Mouse (Mus musculus) embryonic facial prominence, embryonic 14.5 days (tissue): ENCODE measurements around the gene Plscr5. TPM values are rescaled to one million over a fixed set of nuclear protein-coding genes. Genes with fewer than 3 reads are reported as not detected.

Experiments
- ATAC-seq: fragments of 200-750 bp; cut with Nextera tagmentation; 2 replicates; pipeline ENCODE4 v1.8.0; 2017; ENCODE audit warnings: low read depth, moderate number of reproducible peaks, moderate TSS enrichment
- DNase-seq: peaks from one replicate; pipeline ENCODE4 v3.0.0-alpha.2; 2015; ENCODE audit warnings: low spot score
- H3K27ac ChIP-seq: fragments of 300-500 bp; sonication (generic); replicated peaks from 2 replicates; pipeline ENCODE4 v1.5.1; 2014; ENCODE audit warnings: low read depth, mild to moderate bottlenecking, low read length, moderate library complexity
- H3K27me3 ChIP-seq: fragments of 300-500 bp; sonication (generic); replicated peaks from 2 replicates; pipeline ENCODE4 v1.6.1; 2014; ENCODE audit warnings: low read length; ENCODE audit not compliant: control insufficient read depth, insufficient read depth
- H3K36me3 ChIP-seq: fragments of 300-500 bp; sonication (generic); 2 replicates; pipeline ENCODE4 v1.6.1; 2014; ENCODE audit warnings: low read length, mixed read lengths; ENCODE audit not compliant: control insufficient read depth, insufficient read depth
- H3K4me1 ChIP-seq: fragments of 300-500 bp; sonication (generic); 2 replicates; pipeline ENCODE4 v1.6.1; 2014; ENCODE audit warnings: antibody characterized with exemption, low read length; ENCODE audit not compliant: control insufficient read depth, insufficient read depth
- H3K4me2 ChIP-seq: fragments of 300-500 bp; sonication (generic); 2 replicates; pipeline ENCODE4 v1.6.1; 2014; ENCODE audit warnings: low read depth, mild to moderate bottlenecking, low read length, moderate library complexity, mixed read lengths
- H3K4me3 ChIP-seq: fragments of 300-500 bp; sonication (generic); 2 replicates; pipeline ENCODE4 v1.5.1; 2014; ENCODE audit warnings: low read depth, mild to moderate bottlenecking, low read length
- H3K9ac ChIP-seq: fragments of 300-500 bp; sonication (generic); 2 replicates; pipeline ENCODE4 v1.6.1; 2014; ENCODE audit warnings: low read depth, mild to moderate bottlenecking, low read length, moderate library complexity, mixed read lengths
- H3K9me3 ChIP-seq: fragments of 300-500 bp; sonication (generic); 2 replicates; pipeline ENCODE4 v1.6.1; 2016; ENCODE audit warnings: low read length; ENCODE audit not compliant: control insufficient read depth
- WGBS: fragments of 180-500 bp; shearing (Covaris S2); extraction: QIAGEN DNeasy Blood & Tissue Kit; methylation state at CpG from one replicate; pipeline ENCODE4 v1.1.7; 2014; 5-methylcytosine and 5-hydroxymethylcytosine counted together
- polyA plus RNA-seq: library from polyadenylated mRNA; unstranded; fragments of >200 nt; fragmentation: Nextera tagmentation; extraction: Ambion mirVana; gene quantifications from 2 replicates; pipeline ENCODE4 v1.2.1, GENCODE M21; 2014

The Plscr5 gene
- polyA plus RNA-seq, 1 experiment from 2014 or later, result not detected

- no peak overlapping the region for H3K27ac ChIP-seq
- H3K4me3 ChIP-seq, result no peak overlapping the region
- no peaks in the 10 kb centered on the region for H3K9me3 ChIP-seq
- DNase-seq (peak; percentile 8), ATAC-seq (no peak)
- no peaks in the 10 kb centered on the region for H3K36me3 ChIP-seq
- no peaks in the 10 kb centered on the region for H3K27me3 ChIP-seq
- no peak overlapping the region for H3K9ac ChIP-seq
- WGBS, result 64% methylated on average over 5 of the region's 5 CpGs
- no peaks in the 10 kb centered on the region for H3K4me1 ChIP-seq
- no peak overlapping the region for H3K4me2 ChIP-seq
Measured at GRCm38 (mm10) chr9:92199564-92199963, 6.8 kb downstream of the Plscr5 start.

GRCm38 (mm10) chr9:92204397-92204796, 11.7 kb downstream of the Plscr5 start:
- no peak overlapping the region for H3K4me3 ChIP-seq
- DNase-seq (no peak), ATAC-seq (no peak)
- H3K4me2 ChIP-seq, result no peak overlapping the region
- 20% methylated on average over 2 of the region's 2 CpGs for WGBS
- H3K27me3 ChIP-seq, result no peaks in the 10 kb centered on the region
- no peaks in the 10 kb centered on the region for H3K9me3 ChIP-seq
- no peak overlapping the region for H3K9ac ChIP-seq
- no peaks in the 10 kb centered on the region for H3K36me3 ChIP-seq
- H3K4me1 ChIP-seq, result no peaks in the 10 kb centered on the region
- no peak overlapping the region for H3K27ac ChIP-seq

GRCm38 (mm10) chr9:92207307-92207706, 14.6 kb downstream of the Plscr5 start:
- H3K4me1 ChIP-seq, result no peaks in the 10 kb centered on the region
- H3K9ac ChIP-seq, result no peak overlapping the region
- H3K27me3 ChIP-seq, result no peaks in the 10 kb centered on the region
- H3K9me3 ChIP-seq, result no peaks in the 10 kb centered on the region
- 35% methylated on average over 4 of the region's 4 CpGs for WGBS
- H3K36me3 ChIP-seq, result no peaks in the 10 kb centered on the region
- H3K4me2 ChIP-seq, result no peak overlapping the region
- H3K27ac ChIP-seq, result no peak overlapping the region
- no peak overlapping the region for H3K4me3 ChIP-seq
- ATAC-seq (no peak), DNase-seq (peak; percentile 73)

GRCm38 (mm10) chr9:92207757-92208156, 15.0 kb downstream of the Plscr5 start:
- no peaks in the 10 kb centered on the region for H3K27me3 ChIP-seq
- DNase-seq, result no peak
- no peak overlapping the region for H3K4me2 ChIP-seq
- H3K27ac ChIP-seq, result no peak overlapping the region
- H3K9ac ChIP-seq, result no peak overlapping the region
- H3K4me3 ChIP-seq, result no peak overlapping the region
- no peaks in the 10 kb centered on the region for H3K4me1 ChIP-seq
- H3K9me3 ChIP-seq, result no peaks in the 10 kb centered on the region
- no peaks in the 10 kb centered on the region for H3K36me3 ChIP-seq
- 78% methylated on average over 8 of the region's 8 CpGs for WGBS
- ATAC-seq, result no peak

- DNase-seq, result no peak
- Histone ChIP-seq H3K4me2 (no peak overlapping the region), H3K9ac (no peak overlapping the region), H3K36me3 (no peaks in the 10 kb centered on the region), H3K9me3 (no peaks in the 10 kb centered on the region), H3K27ac (no peak overlapping the region), H3K4me1 (no peaks in the 10 kb centered on the region), H3K4me3 (no peak overlapping the region), H3K27me3 (no peaks in the 10 kb centered on the region)
- 75% methylated on average over 3 of the region's 3 CpGs for WGBS
- ATAC-seq, result no peak
Measured at GRCm38 (mm10) chr9:92209850-92210249, 17.1 kb downstream of the Plscr5 start.

GRCm38 (mm10) chr9:92210386-92210967, 17.7 kb downstream of the Plscr5 start:
- WGBS, result 69% methylated on average over 7 of the region's 7 CpGs
- H3K27me3 ChIP-seq, result no peaks in the 10 kb centered on the region
- no peak for ATAC-seq

GRCm38 (mm10) chr9:92211048-92211447, 18.3 kb downstream of the Plscr5 start:
- no peak overlapping the region for H3K4me3 ChIP-seq
- DNase-seq (no peak), ATAC-seq (no peak)
- no peaks in the 10 kb centered on the region for H3K36me3 ChIP-seq
- WGBS, result 56% methylated on average over 3 of the region's 3 CpGs
- H3K27ac ChIP-seq, result no peak overlapping the region
- H3K4me1 ChIP-seq, result no peaks in the 10 kb centered on the region
- H3K9ac ChIP-seq, result no peak overlapping the region
- no peaks in the 10 kb centered on the region for H3K27me3 ChIP-seq
- no peak overlapping the region for H3K4me2 ChIP-seq
- no peaks in the 10 kb centered on the region for H3K9me3 ChIP-seq

More at GRCm38 (mm10) chr9:92210386-92210967, 17.7 kb downstream of the Plscr5 start:
- H3K4me3 ChIP-seq, result no peak overlapping the region
- no peak overlapping the region for H3K9ac ChIP-seq
- no peaks in the 10 kb centered on the region for H3K9me3 ChIP-seq
- peak; percentile 4 for DNase-seq
- no peaks in the 10 kb centered on the region for H3K4me1 ChIP-seq
- no peak overlapping the region for H3K4me2 ChIP-seq
- H3K27ac ChIP-seq, result no peak overlapping the region
- H3K36me3 ChIP-seq, result no peaks in the 10 kb centered on the region

- H3K27me3 ChIP-seq, result no peaks in the 10 kb centered on the region
- H3K4me3 ChIP-seq, result no peak overlapping the region
- no peak overlapping the region for H3K9ac ChIP-seq
- no peaks in the 10 kb centered on the region for H3K4me1 ChIP-seq
- ATAC-seq, result no peak
- 50% methylated on average over 4 of the region's 4 CpGs for WGBS
- no peak overlapping the region for H3K27ac ChIP-seq
- no peaks in the 10 kb centered on the region for H3K9me3 ChIP-seq
- no peaks in the 10 kb centered on the region for H3K36me3 ChIP-seq
- no peak overlapping the region for H3K4me2 ChIP-seq
- peak; percentile 40 for DNase-seq
Measured at GRCm38 (mm10) chr9:92217484-92217883, 24.7 kb downstream of the Plscr5 start.

- 82% methylated on average over 2 of the region's 2 CpGs for WGBS
- DNase-seq (no peak), ATAC-seq (no peak)
- H3K27ac ChIP-seq, result no peak overlapping the region
- H3K36me3 ChIP-seq, result no peaks in the 10 kb centered on the region
- no peak overlapping the region for H3K9ac ChIP-seq
- H3K4me3 ChIP-seq, result no peak overlapping the region
- H3K9me3 ChIP-seq, result no peaks in the 10 kb centered on the region
- no peak overlapping the region for H3K4me2 ChIP-seq
- no peaks in the 10 kb centered on the region for H3K4me1 ChIP-seq
- no peaks in the 10 kb centered on the region for H3K27me3 ChIP-seq
Measured at GRCm38 (mm10) chr9:92217896-92218295, 25.2 kb downstream of the Plscr5 start.
